Mouse (Mus musculus) natural killer cell, adult 2 months (primary cell): ENCODE measurements around the gene Tm6sf2.
"Not testable (repeated sequence)": the region's sequence is repeated elsewhere in the genome, so short reads cannot be mapped to it uniquely, and the experiment has no call there.

Experiments
- DNase-seq, 2 experiments: peaks; one replicate each; pipeline ENCODE4 v3.0.0; 2022; ENCODE audit warnings: low spot score in 2 of 2

The Tm6sf2 gene

GRCm38 (mm10) chr8:70072441-70073069 lies at the start of gene Tm6sf2:
Gene Tm6sf2, plus strand, starts transcription at chr8:70072924.
- DNase-seq: peak; percentile 43 to 57

- no peak for DNase-seq
Measured at GRCm38 (mm10) chr8:70023596-70023995, 49.1 kb upstream of the Tm6sf2 start.

GRCm38 (mm10) chr8:70026151-70026550 lies 46.6 kb upstream of the Tm6sf2 start:
- no peak for DNase-seq

GRCm38 (mm10) chr8:70030255-70030654 lies 42.5 kb upstream of the Tm6sf2 start:
- DNase-seq: no peak

GRCm38 (mm10) chr8:70037994-70038393 lies 34.7 kb upstream of the Tm6sf2 start:
- DNase-seq: no peak

- peak; percentile 6 to 9 for DNase-seq
Measured at GRCm38 (mm10) chr8:70041885-70042546, 30.7 kb upstream of the Tm6sf2 start.

- DNase-seq: peak; percentile 97
Measured at GRCm38 (mm10) chr8:70042583-70043455, 29.9 kb upstream of the Tm6sf2 start, which contains the start of the genes Mau2 and Sugp1. Gene Mau2, minus strand, starts transcription at chr8:70042734. Gene Sugp1, plus strand, starts transcription at chr8:70042813.

- DNase-seq: no peak
Measured at GRCm38 (mm10) chr8:70043996-70044395, 28.7 kb upstream of the Tm6sf2 start.

GRCm38 (mm10) chr8:70049662-70050061 lies 23.1 kb upstream of the Tm6sf2 start:
- DNase-seq: no peak

GRCm38 (mm10) chr8:70050434-70050833 lies 22.3 kb upstream of the Tm6sf2 start:
- not testable (repeated sequence) for DNase-seq

GRCm38 (mm10) chr8:70057721-70058120 lies 15.0 kb upstream of the Tm6sf2 start:
- no peak for DNase-seq

- no peak for DNase-seq
Measured at GRCm38 (mm10) chr8:70071836-70072440, 786 bp upstream of the Tm6sf2 start.

GRCm38 (mm10) chr8:70073120-70073519 lies 396 bp downstream of the Tm6sf2 start:
- DNase-seq: no peak

GRCm38 (mm10) chr8:70073682-70074081 lies 958 bp downstream of the Tm6sf2 start:
- DNase-seq: no peak

- DNase-seq: no peak
Measured at GRCm38 (mm10) chr8:70081976-70082375, 9.3 kb downstream of the Tm6sf2 start.

GRCm38 (mm10) chr8:70083285-70083684 lies 10.6 kb downstream of the Tm6sf2 start, which contains the start of gene Hapln4:
Gene Hapln4, plus strand, starts transcription at chr8:70083457.
- DNase-seq: peak; percentile 17 to 41

GRCm38 (mm10) chr8:70084191-70085065 lies 11.7 kb downstream of the Tm6sf2 start:
- no peak for DNase-seq

GRCm38 (mm10) chr8:70086151-70086550 lies 13.4 kb downstream of the Tm6sf2 start:
- no peak for DNase-seq

GRCm38 (mm10) chr8:70087237-70087636 lies 14.5 kb downstream of the Tm6sf2 start:
- no peak for DNase-seq

GRCm38 (mm10) chr8:70087836-70088650 lies 15.3 kb downstream of the Tm6sf2 start:
- DNase-seq: peak in 1 of 2 experiments; percentile 19
